Mouse (Mus musculus): Measurements from ENCODE around the gene Nrm. TPM values are rescaled to one million over a fixed set of nuclear protein-coding genes. Genes with fewer than 3 reads are reported as not detected.
A peak's percentile ranks its signal among the peaks of the same experiment; 100 is the strongest.

The Nrm gene
- polyA plus RNA-seq, 1 experiment, result 1.7 TPM

GRCm38 (mm10) chr17:35903992-35904355 lies 42.9 kb downstream of the Nrm start:
- Histone ChIP-seq H3K36me3 (ENCODE audit: control insufficient read depth) (peaks cover 38% of the 10 kb centered on the region), H3K4me1 (ENCODE audit: control insufficient read depth) (peaks cover 21% of the 10 kb centered on the region), H3K4me3 (replicated peaks) (no peak overlapping the region), H3K27me3 (ENCODE audit: control insufficient read depth) (no peaks in the 10 kb centered on the region), H3K9me3 (ENCODE audit: control insufficient read depth, low read length) (no peaks in the 10 kb centered on the region)
- TF ChIP-seq GATA1 (IDR thresholded peaks at IDR 0.05; ENCODE audit: low read length), result no peak
- TF ChIP-seq TAL1 (IDR thresholded peaks at IDR 0.05; ENCODE audit: low read length), result no peak

DNA sequence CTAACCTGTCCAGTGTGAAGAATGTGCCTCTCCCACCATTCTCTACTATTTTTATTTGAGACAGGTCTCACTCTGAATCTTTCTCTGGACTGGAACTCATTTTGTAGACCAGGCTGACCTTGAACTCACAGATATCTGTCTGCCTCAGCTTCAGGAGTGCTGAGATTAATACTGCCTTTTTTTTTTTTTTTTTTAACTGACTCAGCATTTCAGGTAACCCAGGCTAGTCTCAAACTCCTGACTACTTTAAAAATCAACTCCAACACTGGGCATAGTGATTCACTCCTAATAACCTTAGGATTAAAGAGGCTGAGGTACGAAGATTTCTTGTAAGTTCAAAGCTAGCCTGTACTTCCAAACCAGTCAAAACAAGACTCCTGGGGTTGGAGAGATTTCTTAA lies 44.5 kb downstream of the Nrm start:
- peaks cover 40% of the 10 kb centered on the region for H3K36me3 ChIP-seq (ENCODE audit: control insufficient read depth)
- H3K4me1 ChIP-seq (ENCODE audit: control insufficient read depth), result peaks cover 27% of the 10 kb centered on the region

GRCm38 (mm10) chr17:35907609-35908008 lies 46.5 kb downstream of the Nrm start:
- Histone ChIP-seq H3K27me3 (ENCODE audit: control insufficient read depth) (no peaks in the 10 kb centered on the region), H3K4me1 (ENCODE audit: control insufficient read depth) (peaks cover 32% of the 10 kb centered on the region), H3K4me3 (replicated peaks) (no peak overlapping the region), H3K9me3 (ENCODE audit: control insufficient read depth, low read length) (no peaks in the 10 kb centered on the region), H3K36me3 (ENCODE audit: control insufficient read depth) (peaks cover 57% of the 10 kb centered on the region)
- TF ChIP-seq TAL1 (IDR thresholded peaks at IDR 0.05; ENCODE audit: low read length) (no peak), GATA1 (IDR thresholded peaks at IDR 0.05; ENCODE audit: low read length) (no peak)

More for the DNA sequence above, 44.5 kb downstream of the Nrm start:
- Histone ChIP-seq H3K27me3 (ENCODE audit: control insufficient read depth) (no peaks in the 10 kb centered on the region), H3K9me3 (ENCODE audit: control insufficient read depth, low read length) (no peaks in the 10 kb centered on the region), H3K4me3 (replicated peaks) (no peak overlapping the region)
- no peak for TF ChIP-seq GATA1 (IDR thresholded peaks at IDR 0.05; ENCODE audit: low read length)
- TF ChIP-seq TAL1 (IDR thresholded peaks at IDR 0.05; ENCODE audit: low read length), result no peak

- peaks cover 63% of the 10 kb centered on the region for H3K36me3 ChIP-seq (ENCODE audit: control insufficient read depth)
- peak overlapping the region; percentile 76 for H3K4me3 ChIP-seq (replicated peaks)
- no peaks in the 10 kb centered on the region for H3K27me3 ChIP-seq (ENCODE audit: control insufficient read depth)
- TF ChIP-seq TAL1 (IDR thresholded peaks at IDR 0.05; ENCODE audit: low read length) (no peak), GATA1 (IDR thresholded peaks at IDR 0.05; ENCODE audit: low read length) (no peak)
- no peaks in the 10 kb centered on the region for H3K9me3 ChIP-seq (ENCODE audit: control insufficient read depth, low read length)
- H3K4me1 ChIP-seq (ENCODE audit: control insufficient read depth), result peaks cover 45% of the 10 kb centered on the region
Measured at GRCm38 (mm10) chr17:35909186-35909918, 48.2 kb downstream of the Nrm start.

- TF ChIP-seq TAL1 (IDR thresholded peaks at IDR 0.05; ENCODE audit: low read length), result no peak
- TF ChIP-seq GATA1 (IDR thresholded peaks at IDR 0.05; ENCODE audit: low read length), result no peak
- no peaks in the 10 kb centered on the region for H3K9me3 ChIP-seq (ENCODE audit: control insufficient read depth, low read length)
- H3K4me3 ChIP-seq (replicated peaks), result peak within 1 kb of the TSS; percentile 76
- no peaks in the 10 kb centered on the region for H3K27me3 ChIP-seq (ENCODE audit: control insufficient read depth)
- peaks cover 65% of the 10 kb centered on the region for H3K36me3 ChIP-seq (ENCODE audit: control insufficient read depth)
- H3K4me1 ChIP-seq (ENCODE audit: control insufficient read depth), result peaks cover 51% of the 10 kb centered on the region
Measured at GRCm38 (mm10) chr17:35909919-35910369, 48.8 kb downstream of the Nrm start, which contains the start of gene Atat1. Gene Atat1 (minus strand): TSS chr17:35910075.

DNA sequence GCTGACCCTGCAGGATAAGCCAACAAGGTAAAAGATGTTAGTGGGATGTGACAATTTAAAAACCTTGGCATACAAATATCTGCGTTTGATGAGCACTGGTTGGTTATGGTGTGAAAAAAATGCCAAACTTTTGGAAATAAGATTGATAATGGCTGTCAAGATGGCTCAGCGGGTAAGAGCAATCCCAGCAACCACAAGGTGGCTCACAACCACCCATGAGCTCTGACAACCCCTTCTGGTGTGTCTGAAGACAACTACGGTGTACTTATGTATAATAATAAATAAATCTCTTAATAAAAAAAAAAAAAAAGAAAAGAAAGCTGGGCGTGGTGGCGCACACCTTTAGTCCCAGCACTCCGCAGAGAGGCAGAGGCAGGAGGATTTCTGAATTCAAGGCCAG lies 53.9 kb downstream of the Nrm start:
- H3K4me3 ChIP-seq (replicated peaks), result peak overlapping the region; percentile 25
- H3K4me1 ChIP-seq (ENCODE audit: control insufficient read depth), result peaks cover 57% of the 10 kb centered on the region
- no peak for TF ChIP-seq GATA1 (IDR thresholded peaks at IDR 0.05; ENCODE audit: low read length)
- TF ChIP-seq TAL1 (IDR thresholded peaks at IDR 0.05; ENCODE audit: low read length), result no peak
- H3K36me3 ChIP-seq (ENCODE audit: control insufficient read depth), result peaks cover 61% of the 10 kb centered on the region
- H3K27me3 ChIP-seq (ENCODE audit: control insufficient read depth), result no peaks in the 10 kb centered on the region
- H3K9me3 ChIP-seq (ENCODE audit: control insufficient read depth, low read length), result no peaks in the 10 kb centered on the region

Other genes with a start within 250 kb of the Nrm start
- gene Gm9573, start 234.7 kb upstream of the Nrm start, polyA plus RNA-seq (2012), result not detected in 2 replicates
- gene Mucl3, start 217.6 kb upstream of the Nrm start, polyA plus RNA-seq (2012), result not detected in 2 replicates
- 1.9 and 2.6 TPM in 2 replicates for gene Vars2, start 193.7 kb upstream of the Nrm start, polyA plus RNA-seq (2012)
- gene Gtf2h4, start 187.6 kb upstream of the Nrm start, polyA plus RNA-seq (2012), result 1.1 and 1.3 TPM in 2 replicates
- gene Ddr1, start 156.7 kb upstream of the Nrm start, polyA plus RNA-seq (2012), result not detected in 2 replicates
- gene Ier3, start 39.6 kb upstream of the Nrm start, polyA plus RNA-seq (2012), result 14.0 and 14.8 TPM in 2 replicates
- 8.2 and 11.6 TPM in 2 replicates for gene Flot1, start 38.1 kb upstream of the Nrm start, polyA plus RNA-seq (2012)
- gene Tubb5, start 23.0 kb upstream of the Nrm start, polyA plus RNA-seq (2012), result 56.9 and 99.3 TPM in 2 replicates
- 0.91 and 1.1 TPM in 2 replicates for gene Mdc1, start 19.8 kb upstream of the Nrm start, polyA plus RNA-seq (2012)
- gene Ppp1r18, start 4.3 kb downstream of the Nrm start, polyA plus RNA-seq (2012), result 0.31 and 0.37 TPM in 2 replicates
- gene Dhx16, start 18.5 kb downstream of the Nrm start, polyA plus RNA-seq (2012), result 5.0 and 5.2 TPM in 2 replicates
- gene 2310061I04Rik, start 36.1 kb downstream of the Nrm start, polyA plus RNA-seq (2012), result 6.9 and 7.1 TPM in 2 replicates
- gene Atat1, start 48.8 kb downstream of the Nrm start, polyA plus RNA-seq (2012), result 1.1 and 1.6 TPM in 2 replicates
- 0.45 and 0.85 TPM in 2 replicates for gene Mrps18b, start 55.1 kb downstream of the Nrm start, polyA plus RNA-seq (2012)
- gene Ppp1r10, start 55.1 kb downstream of the Nrm start, polyA plus RNA-seq (2012), result 5.4 and 6.3 TPM in 2 replicates
- 14.0 and 24.6 TPM in 2 replicates for gene Abcf1, start 108.4 kb downstream of the Nrm start, polyA plus RNA-seq (2012)
- 1.5 and 1.9 TPM in 2 replicates for gene Gnl1, start 118.5 kb downstream of the Nrm start, polyA plus RNA-seq (2012)
- gene Prr3, start 118.9 kb downstream of the Nrm start, polyA plus RNA-seq (2012), result 0.18 and 0.30 TPM in 2 replicates
- 0.91 and 0.98 TPM in 2 replicates for gene H2-T24, start 159.2 kb downstream of the Nrm start, polyA plus RNA-seq (2012)
- 3.7 and 5.0 TPM in 2 replicates for gene H2-T23, start 171.5 kb downstream of the Nrm start, polyA plus RNA-seq (2012)
- 0.12 and 0.14 TPM in 2 replicates for gene H2-T22, start 181.4 kb downstream of the Nrm start, polyA plus RNA-seq (2012)
- not detected in 2 replicates for gene Gm6034, start 181.6 kb downstream of the Nrm start, polyA plus RNA-seq (2012)
- gene Gm11127, start 197.1 kb downstream of the Nrm start, polyA plus RNA-seq (2012), result 0.07 TPM in 1 of 2 replicates, not detected in the other